Mouse (Mus musculus): ENCODE results near the gene Dnase1l3. TPM values are rescaled to one million over a fixed set of nuclear protein-coding genes. Genes with fewer than 3 reads are reported as not detected.

Gene Dnase1l3
- total RNA-seq, 2 experiments from 2014 or later: not detected

GRCm38 (mm10) chr14:7952610-7953254 lies 41.6 kb downstream of the Dnase1l3 start:
- peak in 1 of 2 experiments; percentile 79 for DNase-seq (ENCODE audit: extremely low spot score in 1 of 2, low spot score in 2 of 2)
- intact Hi-C loops (cut with DNase I): no loop called here

GRCm38 (mm10) chr14:7951234-7951633 lies 43.1 kb downstream of the Dnase1l3 start:
- intact Hi-C loops (cut with DNase I): no loop called here
- no peak for DNase-seq (ENCODE audit: extremely low spot score in 1 of 2, low spot score in 2 of 2)

GRCm38 (mm10) chr14:7945261-7945660 lies 49.1 kb downstream of the Dnase1l3 start:
- intact Hi-C loops (cut with DNase I): loop anchor here (10.0 kb wide), 1 partner anchor 50 kb away; no protein-coding TSS in a partner anchor
- no peak for DNase-seq (ENCODE audit: extremely low spot score in 1 of 2, low spot score in 2 of 2)

- intact Hi-C loops (cut with DNase I): loop anchor here (10.0 kb wide), 1 partner anchor 50 kb away; no protein-coding TSS in a partner anchor
- no peak for DNase-seq (ENCODE audit: extremely low spot score in 1 of 2, low spot score in 2 of 2)
These were observed 49.9 kb downstream of the Dnase1l3 start for GRCm38 (mm10) chr14:7944349-7945039.

GRCm38 (mm10) chr14:7943801-7944135 lies 50.6 kb downstream of the Dnase1l3 start:
- no peak for DNase-seq (ENCODE audit: extremely low spot score in 1 of 2, low spot score in 2 of 2)
- intact Hi-C loops (cut with DNase I): loop anchor here (10.0 kb wide), 1 partner anchor 49 kb away; no protein-coding TSS in a partner anchor

- intact Hi-C loops (cut with DNase I): loop anchor here (10.0 kb wide), 1 partner anchor 48 kb away; no protein-coding TSS in a partner anchor
- no peak for DNase-seq (ENCODE audit: extremely low spot score in 1 of 2, low spot score in 2 of 2)
These were observed 51.1 kb downstream of the Dnase1l3 start for GRCm38 (mm10) chr14:7943101-7943800.

GRCm38 (mm10) chr14:7941413-7941812 lies 53.0 kb downstream of the Dnase1l3 start:
- intact Hi-C loops (cut with DNase I): loop anchor here (2.0 to 10.0 kb wide), 2 partner anchors 47 to 123 kb away; no protein-coding TSS in a partner anchor

GRCm38 (mm10) chr14:7938809-7939784 lies 55.3 kb downstream of the Dnase1l3 start:
- intact Hi-C loops (cut with DNase I): no loop called here

More at GRCm38 (mm10) chr14:7941413-7941812, 53.0 kb downstream of the Dnase1l3 start:
- DNase-seq (ENCODE audit: extremely low spot score in 1 of 2, low spot score in 2 of 2): no peak

GRCm38 (mm10) chr14:7937052-7937630 lies 57.2 kb downstream of the Dnase1l3 start:
- intact Hi-C loops (cut with DNase I): no loop called here
- peak in 1 of 2 experiments; percentile 52 for DNase-seq (ENCODE audit: extremely low spot score in 1 of 2, low spot score in 2 of 2)

More at GRCm38 (mm10) chr14:7938809-7939784, 55.3 kb downstream of the Dnase1l3 start:
- DNase-seq (ENCODE audit: extremely low spot score in 1 of 2, low spot score in 2 of 2): no peak

- DNase-seq (ENCODE audit: extremely low spot score in 1 of 2, low spot score in 2 of 2): no peak
- intact Hi-C loops (cut with DNase I): no loop called here
These were observed 60.2 kb downstream of the Dnase1l3 start for GRCm38 (mm10) chr14:7934166-7934565.

- DNase-seq (ENCODE audit: extremely low spot score in 1 of 2, low spot score in 2 of 2): no peak
- intact Hi-C loops (cut with DNase I): no loop called here
These were observed 62.2 kb downstream of the Dnase1l3 start for GRCm38 (mm10) chr14:7932151-7932550.

- no peak for DNase-seq (ENCODE audit: extremely low spot score in 1 of 2, low spot score in 2 of 2)
- intact Hi-C loops (cut with DNase I): no loop called here
These were observed 65.3 kb downstream of the Dnase1l3 start for GRCm38 (mm10) chr14:7929029-7929428.

GRCm38 (mm10) chr14:7928362-7928761 lies 66.0 kb downstream of the Dnase1l3 start:
- intact Hi-C loops (cut with DNase I): no loop called here
- DNase-seq (ENCODE audit: extremely low spot score in 1 of 2, low spot score in 2 of 2): no peak

- DNase-seq (ENCODE audit: extremely low spot score in 1 of 2, low spot score in 2 of 2): no peak
- intact Hi-C loops (cut with DNase I): no loop called here
These were observed 70.7 kb downstream of the Dnase1l3 start for GRCm38 (mm10) chr14:7923635-7924034.

GRCm38 (mm10) chr14:7921459-7921858 lies 72.9 kb downstream of the Dnase1l3 start:
- no peak for DNase-seq (ENCODE audit: extremely low spot score in 1 of 2, low spot score in 2 of 2)
- intact Hi-C loops (cut with DNase I): no loop called here

GRCm38 (mm10) chr14:7919921-7920320 lies 74.5 kb downstream of the Dnase1l3 start:
- intact Hi-C loops (cut with DNase I): no loop called here
- no peak for DNase-seq (ENCODE audit: extremely low spot score in 1 of 2, low spot score in 2 of 2)

GRCm38 (mm10) chr14:7919309-7919708 lies 75.1 kb downstream of the Dnase1l3 start:
- no peak for DNase-seq (ENCODE audit: extremely low spot score in 1 of 2, low spot score in 2 of 2)
- intact Hi-C loops (cut with DNase I): no loop called here

Measured in left cerebral cortex, postnatal 10 days (tissue).